Mouse (Mus musculus) MEL (cell line): ENCODE measurements around the gene Foxo3.

Source experiments
- CHD1 ChIP-seq: IDR thresholded peaks from 2 replicates; pipeline ENCODE4 v1.6.1; 2012; ENCODE audit warnings: low read depth, mild to moderate bottlenecking, inconsistent platforms, low read length, improper control_type of control experiment
- CTCF ChIP-seq, 3 experiments: IDR thresholded peaks in 2 of 3; conservative IDR thresholded peaks in 1 of 3; 2 replicates each; pipeline ENCODE4 v1.5.1; 2011 to 2012; ENCODE audit warnings: low read length in 3 of 3, low read depth in 2 of 3, mild to moderate bottlenecking in 2 of 3, improper control_type of control experiment in 1 of 3, inconsistent platforms in 1 of 3, mixed read lengths in 1 of 3, moderate library complexity in 1 of 3; ENCODE audit not compliant: control insufficient read depth in 1 of 3, insufficient read depth in 1 of 3, poor library complexity in 1 of 3, severe bottlenecking in 1 of 3
- ETS1 ChIP-seq: IDR thresholded peaks from 2 replicates; pipeline ENCODE4 v1.6.1; 2012; ENCODE audit warnings: low read depth, mild to moderate bottlenecking, inconsistent platforms, low read length, improper control_type of control experiment, moderate library complexity
- MAX ChIP-seq: IDR thresholded peaks from 2 replicates; pipeline ENCODE4 v1.6.1; 2011; ENCODE audit warnings: low read length, improper control_type of control experiment
- POLR2A ChIP-seq, 2 experiments: IDR thresholded peaks; 2 replicates each; pipeline ENCODE4 v1.6.1; 2011 to 2012; ENCODE audit warnings: low read length in 2 of 2, mild to moderate bottlenecking in 2 of 2, control low read depth in 1 of 2, improper control_type of control experiment in 1 of 2, low read depth in 1 of 2, moderate library complexity in 1 of 2; ENCODE audit not compliant: control insufficient read depth in 1 of 2, insufficient read depth in 1 of 2, poor library complexity in 1 of 2
- TBP ChIP-seq: IDR thresholded peaks from 2 replicates; pipeline ENCODE4 v1.8.0; 2011; ENCODE audit warnings: low read depth, low read length, improper control_type of control experiment
- TCF12 ChIP-seq: IDR thresholded peaks from 2 replicates; pipeline ENCODE4 v1.6.1; 2014; ENCODE audit warnings: low read depth, mild to moderate bottlenecking, inconsistent platforms, low read length, improper control_type of control experiment, moderate library complexity
- ZMIZ1 ChIP-seq: IDR thresholded peaks from 2 replicates; pipeline ENCODE4 v1.6.1; 2012; ENCODE audit warnings: low read depth, mild to moderate bottlenecking, inconsistent platforms, low read length, improper control_type of control experiment, moderate library complexity
- ZNF384 ChIP-seq: IDR thresholded peaks from 2 replicates; pipeline ENCODE4 v1.6.1; 2012; ENCODE audit warnings: low read depth, mild to moderate bottlenecking, inconsistent platforms, low read length, improper control_type of control experiment

GRCm38 (mm10) chr10:42235321-42235720, 41.2 kb downstream of the Foxo3 start:
- TF ChIP-seq CTCF (IDR thresholded peaks at IDR 0.05 in 2 of 3, conservative IDR thresholded peaks at IDR 0.05 in 1 of 3; ENCODE audit: control insufficient read depth in 1 of 3, insufficient read depth in 1 of 3, low read depth in 2 of 3, low read length in 3 of 3, poor library complexity in 1 of 3, severe bottlenecking in 1 of 3) (no peak), ZNF384 (no peak), POLR2A (IDR thresholded peaks at IDR 0.05; ENCODE audit: control insufficient read depth in 1 of 2, insufficient read depth in 1 of 2, low read depth in 1 of 2, low read length in 2 of 2, poor library complexity in 1 of 2) (no peak), TCF12 (no peak), MAX (no peak), ZMIZ1 (no peak), CHD1 (no peak), ETS1 (no peak), TBP (no peak)
